Mouse (Mus musculus) macrophage (primary cell): ENCODE data around the gene Tmem63a. TPM values are rescaled to one million over a fixed set of nuclear protein-coding genes. Genes with fewer than 3 reads are reported as not detected.
"Not testable (repeated sequence)": the region's sequence is repeated elsewhere in the genome, so short reads cannot be mapped to it uniquely, and the experiment has no call there.

Experiments
- H3K27ac ChIP-seq: fragments of 350-480 bp; formaldehyde crosslinking; 2 replicates; pipeline ENCODE4 v1.9.0; 2021
- H3K36me3 ChIP-seq: fragments of 350-480 bp; formaldehyde crosslinking; 2 replicates; pipeline ENCODE4 v1.9.0; 2021; ENCODE audit errors: inconsistent target
- H3K4me3 ChIP-seq: fragments of 350-480 bp; formaldehyde crosslinking; 2 replicates; pipeline ENCODE4 v1.9.0; 2021; ENCODE audit errors: inconsistent target
- H3K79me2 ChIP-seq: fragments of 350-480 bp; formaldehyde crosslinking; 2 replicates; pipeline ENCODE4 v1.9.0; 2021; ENCODE audit errors: inconsistent target
- WGBS: methylation state at CpG from one replicate; pipeline ENCODE4 v1.1.7; 2026; ENCODE audit warnings: inconsistent platforms; ENCODE audit not compliant: missing documents; 5-methylcytosine and 5-hydroxymethylcytosine counted together
- polyA plus RNA-seq: library from polyadenylated mRNA; stranded (reverse); fragments of 250-400 nt; gene quantifications from 3 replicates; pipeline ENCODE4 v1.2.4, GENCODE M21; 2018; ENCODE audit warnings: inconsistent platforms

The Tmem63a gene
- polyA plus RNA-seq, 1 experiment from 2014 or later = 15.0 TPM

- not testable (repeated sequence) for H3K4me3 ChIP-seq, H3K27ac ChIP-seq, H3K79me2 ChIP-seq, H3K36me3 ChIP-seq
- WGBS = 88% methylated on average over 6 of the region's 13 CpGs
Observed at GRCm38 (mm10) chr1:180937631-180938030, 4.5 kb upstream of the Tmem63a start.

- 85% methylated on average over 2 of the region's 2 CpGs for WGBS
- not testable (repeated sequence) for H3K4me3 ChIP-seq, H3K36me3 ChIP-seq, H3K27ac ChIP-seq
- H3K79me2 ChIP-seq = peaks cover 12% of the 10 kb centered on the region
Observed at GRCm38 (mm10) chr1:180938781-180939180, 3.4 kb upstream of the Tmem63a start.

- no peak overlapping the region for H3K27ac ChIP-seq
- 81% methylated on average over 7 of the region's 7 CpGs for WGBS
- H3K4me3 ChIP-seq = no peak overlapping the region
Observed at GRCm38 (mm10) chr1:180940776-180941460, 1.2 kb upstream of the Tmem63a start.

GRCm38 (mm10) chr1:180941726-180942125 is 418 bp upstream of the Tmem63a start:
- 16% methylated on average over 18 of the region's 18 CpGs for WGBS
- H3K27ac ChIP-seq = peak overlapping the region; percentile 33; the same call in 1 of the 2 replicates
- peak overlapping the region; percentile 69 for H3K4me3 ChIP-seq
- peaks cover 26% of the 10 kb centered on the region for H3K79me2 ChIP-seq
- H3K36me3 ChIP-seq = no peaks in the 10 kb centered on the region

More at GRCm38 (mm10) chr1:180940776-180941460, 1.2 kb upstream of the Tmem63a start:
- Histone ChIP-seq H3K79me2 (peaks cover 20% of the 10 kb centered on the region), H3K36me3 (no peaks in the 10 kb centered on the region)

GRCm38 (mm10) chr1:180943032-180943644 is 994 bp downstream of the Tmem63a start:
- Histone ChIP-seq H3K27ac (peak overlapping the region; percentile 55), H3K36me3 (peaks cover 4% of the 10 kb centered on the region), H3K79me2 (peaks cover 26% of the 10 kb centered on the region)

GRCm38 (mm10) chr1:180943896-180944295 is 1.8 kb downstream of the Tmem63a start:
- Histone ChIP-seq H3K79me2 (peaks cover 26% of the 10 kb centered on the region), H3K4me3 (no peak overlapping the region), H3K27ac (peak overlapping the region; percentile 36), H3K36me3 (peaks cover 11% of the 10 kb centered on the region)
- WGBS = 8% methylated on average over 1 of the region's 1 CpGs

More at GRCm38 (mm10) chr1:180943032-180943644, 994 bp downstream of the Tmem63a start:
- peak overlapping the region; percentile 69 for H3K4me3 ChIP-seq
- 49% methylated on average over 9 of the region's 11 CpGs for WGBS

GRCm38 (mm10) chr1:180944553-180944952 is 2.4 kb downstream of the Tmem63a start:
- H3K27ac ChIP-seq = peak overlapping the region; percentile 40
- peaks cover 26% of the 10 kb centered on the region for H3K79me2 ChIP-seq
- H3K4me3 ChIP-seq = no peak overlapping the region
- WGBS = 18% methylated on average over 4 of the region's 4 CpGs
- H3K36me3 ChIP-seq = peaks cover 18% of the 10 kb centered on the region

GRCm38 (mm10) chr1:180945001-180945980 is 3.1 kb downstream of the Tmem63a start:
- WGBS = 18% methylated on average over 20 of the region's 20 CpGs
- peak overlapping the region; percentile 40 for H3K27ac ChIP-seq
- peaks cover 20% of the 10 kb centered on the region for H3K36me3 ChIP-seq
- no peak overlapping the region for H3K4me3 ChIP-seq
- peaks cover 26% of the 10 kb centered on the region for H3K79me2 ChIP-seq

- 89% methylated on average over 5 of the region's 6 CpGs for WGBS
- H3K4me3 ChIP-seq = no peak overlapping the region
Observed at GRCm38 (mm10) chr1:180946448-180946847, 4.3 kb downstream of the Tmem63a start.

GRCm38 (mm10) chr1:180952085-180952746 is 10.1 kb downstream of the Tmem63a start:
- peaks cover 41% of the 10 kb centered on the region for H3K36me3 ChIP-seq
- WGBS = 92% methylated on average over 6 of the region's 6 CpGs
- no peaks in the 10 kb centered on the region for H3K79me2 ChIP-seq
- H3K4me3 ChIP-seq = no peak overlapping the region
- H3K27ac ChIP-seq = no peak overlapping the region

More at GRCm38 (mm10) chr1:180946448-180946847, 4.3 kb downstream of the Tmem63a start:
- H3K27ac ChIP-seq = no peak overlapping the region
- H3K79me2 ChIP-seq = peaks cover 26% of the 10 kb centered on the region
- peaks cover 20% of the 10 kb centered on the region for H3K36me3 ChIP-seq

GRCm38 (mm10) chr1:180952808-180953207 is 10.7 kb downstream of the Tmem63a start:
- H3K4me3 ChIP-seq = no peak overlapping the region
- 81% methylated on average over 5 of the region's 5 CpGs for WGBS
- no peak overlapping the region for H3K27ac ChIP-seq
- no peaks in the 10 kb centered on the region for H3K79me2 ChIP-seq
- peaks cover 43% of the 10 kb centered on the region for H3K36me3 ChIP-seq

- no peaks in the 10 kb centered on the region for H3K79me2 ChIP-seq
- no peak overlapping the region for H3K4me3 ChIP-seq
- no peak overlapping the region for H3K27ac ChIP-seq
- H3K36me3 ChIP-seq = peaks cover 49% of the 10 kb centered on the region
- whole genome bisulfite sequencing = 95% methylated on average over 8 of the region's 8 CpGs
Observed at GRCm38 (mm10) chr1:180956401-180956800, 14.3 kb downstream of the Tmem63a start.

GRCm38 (mm10) chr1:180956973-180957381 is 14.8 kb downstream of the Tmem63a start:
- Histone ChIP-seq H3K27ac (0 out of 2 replicates have a peak overlapping the region, but pooled peaks have one; percentile 3), H3K4me3 (no peak overlapping the region), H3K79me2 (no peaks in the 10 kb centered on the region), H3K36me3 (peaks cover 55% of the 10 kb centered on the region)
- 52% methylated on average over 8 of the region's 8 CpGs for WGBS

GRCm38 (mm10) chr1:180957989-180958388 is 15.8 kb downstream of the Tmem63a start:
- H3K79me2 ChIP-seq = no peaks in the 10 kb centered on the region
- no peak overlapping the region for H3K27ac ChIP-seq
- H3K4me3 ChIP-seq = no peak overlapping the region
- peaks cover 55% of the 10 kb centered on the region for H3K36me3 ChIP-seq
- 86% methylated on average over 3 of the region's 3 CpGs for WGBS
